Mouse (Mus musculus): ENCODE results near the gene Sdccag8. TPM values are rescaled to one million over a fixed set of nuclear protein-coding genes. Genes with fewer than 3 reads are reported as not detected.

The Sdccag8 gene
- total RNA-seq, 2 experiments from 2014 or later = 14.3 to 16.4 TPM

Small RNAs within 50 kb of the gene (microRNA-seq; reads per million reads assigned to microRNA genes)
- 0 reads per million in 2 experiments for gene Gm25993
- gene Mir350 = 247 to 268 reads per million in 2 experiments

Other genes starting within 250 kb of the Sdccag8 start
- gene Cep170, start 593 bp upstream of the Sdccag8 start, total RNA-seq (2021) = 100 to 1,000 TPM; 100 TPM